Mouse (Mus musculus): ENCODE measurements around the gene Prodh2.

Gene Prodh2

DNA sequence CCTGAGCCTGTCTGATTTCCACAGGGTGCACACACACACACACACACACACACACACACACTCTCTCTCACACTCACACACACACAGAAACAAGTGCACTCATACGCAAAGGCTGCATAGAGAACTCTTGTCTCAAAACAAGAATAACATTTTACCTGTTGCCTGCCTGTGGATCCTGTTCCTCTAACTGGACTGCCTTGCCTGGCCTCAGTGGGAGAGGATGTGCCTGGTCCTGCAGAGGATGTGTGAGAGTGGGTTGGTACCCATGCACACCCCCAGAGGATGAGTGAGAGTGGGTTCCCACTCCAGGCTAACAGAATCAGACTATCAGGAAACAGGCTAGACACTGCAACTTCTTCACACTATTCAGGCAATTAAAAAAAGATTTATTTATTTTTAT is 57.2 kb downstream of the Prodh2 start:
- no peak for DNase-seq

DNA sequence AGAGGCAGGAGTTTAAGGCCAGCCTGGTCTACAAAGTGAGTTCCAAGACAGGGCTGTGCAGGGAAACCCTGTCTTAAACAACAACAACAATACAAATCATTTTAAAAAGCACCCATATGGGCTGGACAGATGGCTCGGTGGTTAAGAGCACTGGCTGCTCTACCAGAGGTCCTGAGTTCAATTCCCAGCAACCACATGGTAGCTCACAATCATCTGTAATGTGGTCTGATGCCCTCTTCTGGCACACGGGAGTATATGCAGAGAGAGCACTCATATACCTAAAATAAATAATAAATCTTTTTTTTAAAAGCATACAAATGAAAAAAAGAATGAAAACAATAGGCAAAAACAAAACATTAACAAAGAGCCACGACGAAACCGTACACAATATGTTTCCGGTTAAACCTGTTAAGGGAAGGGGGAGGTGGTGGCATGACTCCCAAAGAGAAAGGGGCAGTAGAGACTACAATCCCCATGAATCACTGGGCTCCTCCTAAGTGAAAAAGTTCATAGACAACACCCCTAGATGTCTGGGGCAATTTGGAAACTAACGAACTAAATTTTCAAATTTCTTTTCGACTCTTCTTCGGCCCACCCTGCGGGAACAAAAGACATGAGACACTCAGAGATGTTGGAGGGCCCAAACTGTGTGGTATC is 58.2 kb downstream of the Prodh2 start:
- DNase-seq = peak in 1 of 2 experiments; percentile 72

DNA sequence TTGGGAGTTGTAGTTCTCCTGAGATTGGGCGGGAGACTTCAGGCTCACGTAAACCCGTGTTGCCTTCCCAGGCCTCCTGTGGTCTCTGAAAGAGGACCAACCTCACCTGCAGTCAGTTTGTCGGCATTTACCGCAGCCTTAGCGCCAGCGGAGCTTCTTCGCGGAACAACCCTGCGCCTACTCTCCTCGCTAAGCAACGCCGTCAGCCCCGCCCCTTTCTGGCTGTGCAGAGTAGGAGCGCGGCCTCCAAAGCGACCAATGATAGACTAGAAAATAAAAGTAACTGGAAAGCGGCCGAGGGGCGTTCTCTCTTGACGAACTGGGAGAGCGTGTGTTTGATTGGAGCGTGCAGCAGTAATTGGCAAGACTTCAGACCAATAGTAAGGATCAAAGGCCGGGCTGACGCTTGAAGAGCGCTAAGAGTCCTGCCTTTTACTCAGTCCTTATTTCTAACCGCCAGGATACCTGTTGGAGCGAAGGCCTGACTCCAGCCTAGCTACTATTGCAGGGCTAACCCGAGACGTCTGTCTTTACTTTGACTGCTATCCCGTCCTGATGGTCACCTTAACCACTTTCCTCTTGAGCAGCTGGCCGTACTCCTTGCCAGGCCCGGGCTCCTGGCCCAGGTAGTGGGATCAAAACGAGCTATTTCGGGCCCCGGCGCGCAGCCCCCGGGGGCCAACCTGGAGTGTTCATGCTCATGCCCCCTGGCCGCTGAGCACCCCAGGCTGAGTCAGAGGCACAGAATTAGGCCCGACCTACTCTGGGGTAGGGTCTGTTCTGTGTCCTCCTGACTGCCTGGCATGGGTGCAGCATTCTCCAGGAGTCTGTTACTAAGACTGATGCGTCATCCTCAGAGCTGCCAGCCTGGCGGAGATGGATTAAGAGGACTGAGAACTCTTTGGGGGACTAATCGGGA is 58.9 kb downstream of the Prodh2 start, which contains the start of the genes Hspb6 and Proser3:
TSS of gene Hspb6 (plus strand) at position 77 of the 919 bp plus-strand sequence.
TSS of gene Proser3 (minus strand) at position 198 of the 919 bp plus-strand sequence.
- peak; percentile 98 to 99 for DNase-seq

DNA sequence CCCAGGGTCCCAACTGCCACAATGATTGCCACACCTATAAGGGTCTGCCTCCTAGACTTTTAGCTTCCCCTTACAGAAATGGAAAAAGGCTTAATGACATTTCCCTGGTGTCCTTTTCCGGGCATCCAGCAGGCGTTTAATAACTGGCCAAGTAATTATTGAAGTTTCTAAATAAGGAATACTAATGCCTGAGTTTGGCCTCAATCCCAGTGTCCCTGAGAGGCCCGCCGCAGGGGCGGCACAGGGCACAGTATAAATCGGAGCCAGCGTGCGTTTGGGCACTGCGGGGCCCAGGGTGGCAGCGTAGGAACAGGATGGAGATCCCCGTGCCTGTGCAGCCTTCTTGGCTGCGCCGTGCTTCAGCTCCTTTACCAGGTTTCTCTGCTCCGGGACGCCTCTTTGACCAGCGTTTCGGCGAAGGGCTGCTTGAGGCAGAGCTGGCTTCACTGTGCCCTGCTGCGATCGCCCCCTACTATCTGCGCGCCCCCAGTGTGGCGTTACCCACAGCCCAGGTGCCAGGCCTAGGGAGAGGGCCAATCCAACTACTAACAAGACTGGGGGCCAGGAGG is 59.7 kb downstream of the Prodh2 start:
- DNase-seq = peak; percentile 69 to 76

DNA sequence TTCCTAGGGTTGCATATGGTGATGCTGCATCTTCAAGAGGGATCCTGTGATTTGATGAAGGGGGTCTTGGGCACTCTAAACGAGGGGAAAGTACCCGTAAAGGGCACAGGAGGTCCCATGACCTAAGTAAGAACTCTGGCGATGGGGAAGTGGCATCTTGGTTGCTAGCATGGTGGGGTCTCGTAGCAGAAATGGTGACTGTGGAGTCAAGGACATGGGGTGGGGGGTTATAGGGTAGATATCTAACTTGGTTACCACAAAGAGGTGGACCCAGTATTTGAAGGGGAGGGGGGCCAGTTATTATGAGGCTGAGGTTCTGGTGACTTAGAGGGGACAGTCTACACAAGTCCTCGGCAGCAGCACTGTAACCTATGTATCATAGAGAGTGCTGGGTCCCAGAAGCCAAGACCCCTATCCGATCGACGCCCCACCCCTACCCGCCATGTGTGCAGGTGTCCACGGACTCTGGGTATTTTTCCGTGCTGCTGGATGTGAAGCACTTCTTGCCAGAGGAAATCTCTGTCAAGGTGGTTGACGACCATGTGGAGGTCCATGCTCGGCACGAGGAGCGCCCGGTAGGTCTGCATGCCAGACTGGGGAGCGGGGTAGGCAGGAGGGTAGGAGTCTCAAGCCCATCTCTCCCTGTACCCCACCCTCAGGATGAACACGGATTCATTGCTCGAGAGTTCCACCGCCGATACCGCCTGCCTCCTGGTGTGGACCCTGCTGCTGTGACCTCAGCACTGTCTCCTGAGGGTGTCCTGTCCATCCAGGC is 60.6 kb downstream of the Prodh2 start:
- DNase-seq = no peak

DNA sequence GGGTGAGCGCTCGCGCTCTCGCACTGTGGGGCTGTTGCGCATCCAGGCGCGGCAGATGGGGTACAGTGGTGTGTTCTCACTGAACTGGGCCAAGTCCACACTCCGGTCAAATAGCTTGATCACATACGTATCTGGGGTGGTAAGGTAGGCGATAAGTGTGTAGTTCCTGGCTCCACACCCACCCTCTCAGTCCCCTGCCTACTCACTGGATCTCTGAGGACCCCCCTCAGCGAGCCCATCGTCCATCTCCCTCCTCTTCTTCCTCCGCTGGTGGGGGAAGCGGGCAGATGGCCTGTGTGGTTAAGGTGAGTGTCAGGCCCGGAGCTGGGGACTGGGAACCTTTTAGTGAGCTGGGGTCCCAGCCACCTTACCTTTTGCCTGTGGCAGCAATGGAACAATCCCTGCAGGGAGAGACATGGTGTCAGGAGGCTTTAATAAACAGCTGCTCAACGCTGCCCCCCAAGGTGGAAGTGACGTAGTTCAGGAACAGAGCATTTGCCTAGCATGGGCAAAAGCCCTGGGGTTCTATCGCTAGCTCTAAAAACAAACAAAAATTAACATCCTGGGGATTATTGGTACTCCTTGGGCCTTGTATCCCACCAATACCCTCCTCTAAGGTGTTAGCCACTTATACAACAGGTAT is 63.6 kb downstream of the Prodh2 start:
- DNase-seq = peak in 1 of 2 experiments; percentile 59

DNA sequence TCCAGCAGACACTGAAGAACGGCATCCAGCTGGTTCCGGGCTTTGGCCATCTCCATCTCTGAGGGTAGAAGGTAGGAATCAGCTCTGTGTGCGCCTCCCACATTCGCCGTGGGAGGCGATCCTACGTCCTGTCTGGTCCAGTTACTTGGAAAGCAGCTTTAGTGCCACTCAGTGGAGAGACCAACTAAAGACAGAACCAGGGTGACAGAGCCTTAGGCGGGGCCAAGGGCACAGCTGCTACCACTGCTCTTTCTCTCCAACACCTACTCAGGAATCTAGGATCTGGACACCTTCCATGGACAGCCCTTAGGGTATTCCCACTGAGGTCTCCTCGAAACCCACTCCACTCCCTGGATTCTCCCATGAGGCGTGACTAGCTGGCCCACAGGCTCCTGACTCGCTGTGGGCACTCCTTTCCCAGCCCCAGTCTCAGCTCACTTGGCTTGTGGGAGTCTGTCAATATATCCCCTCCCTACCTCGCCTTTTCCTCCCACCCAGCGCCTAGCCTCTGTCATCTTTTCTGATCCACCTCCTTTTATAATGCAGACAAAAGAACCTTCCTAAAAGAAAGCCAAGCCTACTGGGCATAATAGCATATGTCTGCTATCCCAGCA is 64.6 kb downstream of the Prodh2 start:
- DNase-seq = no peak

DNA sequence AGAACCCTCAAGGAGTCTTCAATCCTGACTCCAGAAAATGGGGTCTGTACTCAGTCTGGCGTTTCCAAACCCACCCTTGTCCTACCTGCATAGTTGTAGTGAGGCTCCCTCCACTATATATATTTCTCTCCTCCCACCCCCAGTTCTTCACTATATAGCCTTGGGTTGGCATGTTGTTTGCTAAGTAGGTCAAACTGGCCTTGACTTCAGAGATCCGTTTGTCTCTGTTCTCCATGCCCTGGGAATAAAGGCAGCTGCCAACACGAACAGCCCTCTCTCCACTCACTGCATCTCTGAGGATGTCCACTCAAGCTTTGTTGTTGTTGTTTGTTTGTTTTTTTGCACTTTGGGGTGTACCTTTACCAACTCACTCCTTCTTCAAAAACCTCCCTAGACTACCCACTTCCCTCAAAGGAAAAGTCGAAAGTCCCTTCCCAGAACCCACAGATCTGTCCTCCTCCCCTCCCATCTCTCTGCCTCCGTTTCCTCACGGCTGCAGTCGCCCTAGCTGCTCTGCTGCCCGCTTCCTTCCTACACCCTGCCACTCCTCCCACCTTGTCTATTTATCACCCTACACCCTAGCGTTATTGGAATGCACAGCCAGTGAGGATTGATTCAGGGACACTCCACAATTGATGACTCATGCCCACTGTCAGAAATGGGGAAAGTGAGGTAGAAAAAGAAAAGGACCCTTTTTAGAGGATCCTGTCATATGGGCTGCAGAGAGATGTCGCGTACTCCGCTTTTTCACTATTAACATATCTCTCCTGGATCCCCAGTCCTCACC is 65.4 kb downstream of the Prodh2 start:
- DNase-seq = no peak

DNA sequence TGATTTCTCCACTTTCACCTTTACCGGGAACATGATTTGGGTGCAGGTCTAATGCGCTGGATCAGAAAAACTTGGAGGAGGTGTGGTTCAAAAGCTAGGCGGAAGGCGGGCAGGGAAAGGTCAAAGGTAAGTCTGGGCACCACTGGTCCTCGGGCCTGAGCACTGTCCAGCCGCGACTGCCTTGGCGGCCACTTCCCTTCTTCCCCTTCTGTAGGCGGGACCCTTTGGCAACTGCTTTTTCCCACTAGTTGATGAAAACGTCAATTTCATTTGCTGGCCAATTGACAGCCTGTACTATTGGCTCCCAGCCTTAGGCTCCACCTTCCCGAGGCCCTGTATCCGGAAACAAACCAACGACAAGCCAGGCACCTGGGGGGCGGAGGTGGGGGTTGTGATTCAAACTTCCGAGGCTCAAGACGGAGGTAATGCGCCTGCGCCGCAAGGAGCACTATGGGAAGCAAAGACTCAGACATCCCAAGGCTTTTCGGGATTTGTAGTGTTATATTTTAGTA is 66.1 kb downstream of the Prodh2 start, which contains the start of gene Lin37:
TSS of gene Lin37 (minus strand) at position 396 of the 512 bp plus-strand sequence.
- peak; percentile 99 for DNase-seq

DNA sequence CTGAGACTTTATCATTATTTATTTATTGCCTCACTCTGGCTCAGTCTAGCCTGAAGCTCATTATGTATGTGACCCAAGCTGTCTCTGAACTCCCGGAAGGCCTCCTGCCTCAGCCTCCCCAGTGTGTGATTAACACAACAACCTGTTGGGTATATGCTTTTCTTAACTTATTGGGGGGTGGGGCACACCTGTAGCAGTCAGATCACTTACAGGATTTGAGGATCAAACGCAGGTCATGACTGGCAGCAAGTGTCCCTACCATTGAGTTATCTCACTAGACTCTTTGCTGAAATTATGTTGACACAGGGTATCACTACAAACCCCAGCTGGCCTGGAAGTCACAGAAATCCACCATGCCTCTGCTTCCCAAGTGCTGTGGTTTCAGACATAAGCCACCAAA is 66.9 kb downstream of the Prodh2 start:
- no peak for DNase-seq

DNA sequence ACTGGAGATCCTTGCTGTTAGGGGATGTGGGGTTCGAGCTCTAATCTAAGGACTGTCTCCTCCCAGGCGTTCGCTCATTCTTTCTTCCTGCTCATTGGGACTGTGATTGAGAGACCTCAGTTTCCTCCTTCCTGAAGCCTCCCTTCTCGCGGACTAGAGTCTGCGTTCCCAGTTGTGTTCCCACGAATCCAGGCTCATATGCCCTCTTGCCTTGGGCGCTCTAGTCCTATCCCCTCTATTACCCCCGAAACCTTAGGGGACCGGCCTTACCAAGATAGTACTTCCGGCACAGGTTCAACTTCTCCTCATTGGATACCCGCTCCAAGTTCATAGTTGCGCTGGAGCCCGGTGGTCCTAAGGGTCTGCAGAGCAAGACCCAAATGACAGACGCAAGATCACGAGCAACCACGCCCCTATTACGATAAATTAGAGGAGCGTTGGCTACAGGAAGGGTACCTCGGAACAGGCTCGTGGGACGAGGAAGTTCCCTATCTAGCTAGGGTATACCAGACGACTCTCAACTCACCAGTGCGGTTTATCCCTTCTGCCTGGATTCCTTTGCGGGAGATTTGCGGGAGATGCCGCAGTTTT is 69.2 kb downstream of the Prodh2 start:
- DNase-seq = no peak

Data from cerebellum, postnatal 14 days (tissue).